Mouse (Mus musculus): Measurements from ENCODE around the gene Steap3. TPM values are rescaled to one million over a fixed set of nuclear protein-coding genes. Genes with fewer than 3 reads are reported as not detected.
A peak's percentile ranks its signal among the peaks of the same experiment; 100 is the strongest.

Steap3 gene
- polyA plus RNA-seq, 1 experiment from 2014 or later: 3.8 TPM

GRCm38 (mm10) chr1:120198942-120199341 lies 73.6 kb downstream of the Steap3 start:
- Histone ChIP-seq H3K4me1 (replicated peaks; ENCODE audit: control insufficient read depth, insufficient read depth, low read length) (no peaks in the 10 kb centered on the region), H3K4me3 (ENCODE audit: low read depth, low read length) (no peak overlapping the region), H3K36me3 (ENCODE audit: control insufficient read depth, insufficient read depth, low read length) (no peaks in the 10 kb centered on the region), H3K4me2 (replicated peaks; ENCODE audit: low read depth, low read length) (no peak overlapping the region), H3K27me3 (ENCODE audit: control insufficient read depth, insufficient read depth, low read length) (no peaks in the 10 kb centered on the region), H3K9me3 (ENCODE audit: control insufficient read depth, low read length) (no peaks in the 10 kb centered on the region), H3K27ac (ENCODE audit: low read depth, low read length) (no peak overlapping the region), H3K9ac (ENCODE audit: low read depth, low read length) (no peak overlapping the region)
- DNase-seq (ENCODE audit: low spot score) (no peak), ATAC-seq (ENCODE audit: low FRiP score) (no peak)
- 86% methylated on average over 4 of the region's 4 CpGs for WGBS

GRCm38 (mm10) chr1:120198151-120198550 lies 74.4 kb downstream of the Steap3 start:
- ATAC-seq (ENCODE audit: low FRiP score): no peak
- WGBS: 47% methylated on average over 3 of the region's 3 CpGs

DNA sequence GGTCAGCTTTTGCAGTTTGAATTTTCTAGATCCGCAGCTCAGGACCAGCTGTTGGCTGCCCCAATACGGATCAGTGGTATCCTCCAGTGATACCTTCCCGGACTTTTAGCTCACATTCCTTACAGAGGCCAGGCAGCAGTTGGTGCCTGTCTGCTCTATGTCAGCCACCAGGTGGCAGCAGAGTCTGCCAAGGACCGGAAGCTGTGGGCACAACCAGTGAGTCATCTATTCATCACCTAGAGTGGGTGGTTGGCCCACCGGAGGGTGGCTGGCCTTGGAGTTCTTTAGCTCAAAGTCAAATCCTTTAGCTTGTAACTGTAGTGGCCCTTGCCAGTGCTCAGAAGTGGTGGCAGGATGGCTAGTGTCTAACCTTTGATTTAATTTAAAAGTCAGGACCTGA lies 75.3 kb downstream of the Steap3 start:
- DNase-seq (ENCODE audit: low spot score): peak; percentile 83
- H3K4me2 ChIP-seq (replicated peaks; ENCODE audit: low read depth, low read length): no peak overlapping the region
- H3K9me3 ChIP-seq (ENCODE audit: control insufficient read depth, low read length): no peaks in the 10 kb centered on the region
- no peaks in the 10 kb centered on the region for H3K36me3 ChIP-seq (ENCODE audit: control insufficient read depth, insufficient read depth, low read length)
- ATAC-seq (ENCODE audit: low FRiP score): peak; percentile 54; the same call in 1 of the 2 replicates
- no peaks in the 10 kb centered on the region for H3K27me3 ChIP-seq (ENCODE audit: control insufficient read depth, insufficient read depth, low read length)
- H3K4me1 ChIP-seq (replicated peaks; ENCODE audit: control insufficient read depth, insufficient read depth, low read length): no peaks in the 10 kb centered on the region
- no peak overlapping the region for H3K4me3 ChIP-seq (ENCODE audit: low read depth, low read length)
- H3K27ac ChIP-seq (ENCODE audit: low read depth, low read length): no peak overlapping the region
- 21% methylated on average over 5 of the region's 5 CpGs for WGBS
- no peak overlapping the region for H3K9ac ChIP-seq (ENCODE audit: low read depth, low read length)

More at GRCm38 (mm10) chr1:120198151-120198550, 74.4 kb downstream of the Steap3 start:
- H3K4me3 ChIP-seq (ENCODE audit: low read depth, low read length): no peak overlapping the region
- no peak for DNase-seq (ENCODE audit: low spot score)
- H3K27ac ChIP-seq (ENCODE audit: low read depth, low read length): no peak overlapping the region
- no peak overlapping the region for H3K9ac ChIP-seq (ENCODE audit: low read depth, low read length)
- no peaks in the 10 kb centered on the region for H3K27me3 ChIP-seq (ENCODE audit: control insufficient read depth, insufficient read depth, low read length)
- no peaks in the 10 kb centered on the region for H3K4me1 ChIP-seq (replicated peaks; ENCODE audit: control insufficient read depth, insufficient read depth, low read length)
- no peaks in the 10 kb centered on the region for H3K9me3 ChIP-seq (ENCODE audit: control insufficient read depth, low read length)
- no peak overlapping the region for H3K4me2 ChIP-seq (replicated peaks; ENCODE audit: low read depth, low read length)
- H3K36me3 ChIP-seq (ENCODE audit: control insufficient read depth, insufficient read depth, low read length): no peaks in the 10 kb centered on the region

GRCm38 (mm10) chr1:120196724-120197123 lies 75.8 kb downstream of the Steap3 start:
- Histone ChIP-seq H3K4me3 (ENCODE audit: low read depth, low read length) (no peak overlapping the region), H3K4me1 (replicated peaks; ENCODE audit: control insufficient read depth, insufficient read depth, low read length) (no peaks in the 10 kb centered on the region), H3K9me3 (ENCODE audit: control insufficient read depth, low read length) (no peaks in the 10 kb centered on the region), H3K4me2 (replicated peaks; ENCODE audit: low read depth, low read length) (no peak overlapping the region), H3K9ac (ENCODE audit: low read depth, low read length) (no peak overlapping the region), H3K36me3 (ENCODE audit: control insufficient read depth, insufficient read depth, low read length) (no peaks in the 10 kb centered on the region), H3K27ac (ENCODE audit: low read depth, low read length) (no peak overlapping the region), H3K27me3 (ENCODE audit: control insufficient read depth, insufficient read depth, low read length) (no peaks in the 10 kb centered on the region)
- ATAC-seq (ENCODE audit: low FRiP score) (no peak), DNase-seq (ENCODE audit: low spot score) (no peak)
- WGBS: 88% methylated on average over 2 of the region's 2 CpGs

GRCm38 (mm10) chr1:120195947-120196346 lies 76.6 kb downstream of the Steap3 start:
- Histone ChIP-seq H3K9ac (ENCODE audit: low read depth, low read length) (no peak overlapping the region), H3K36me3 (ENCODE audit: control insufficient read depth, insufficient read depth, low read length) (no peaks in the 10 kb centered on the region), H3K27ac (ENCODE audit: low read depth, low read length) (no peak overlapping the region), H3K9me3 (ENCODE audit: control insufficient read depth, low read length) (no peaks in the 10 kb centered on the region), H3K4me3 (ENCODE audit: low read depth, low read length) (no peak overlapping the region), H3K4me2 (replicated peaks; ENCODE audit: low read depth, low read length) (no peak overlapping the region), H3K4me1 (replicated peaks; ENCODE audit: control insufficient read depth, insufficient read depth, low read length) (no peaks in the 10 kb centered on the region), H3K27me3 (ENCODE audit: control insufficient read depth, insufficient read depth, low read length) (no peaks in the 10 kb centered on the region)
- no peak for DNase-seq (ENCODE audit: low spot score)
- ATAC-seq (ENCODE audit: low FRiP score): no peak
- WGBS: 43% methylated on average over 5 of the region's 5 CpGs

DNA sequence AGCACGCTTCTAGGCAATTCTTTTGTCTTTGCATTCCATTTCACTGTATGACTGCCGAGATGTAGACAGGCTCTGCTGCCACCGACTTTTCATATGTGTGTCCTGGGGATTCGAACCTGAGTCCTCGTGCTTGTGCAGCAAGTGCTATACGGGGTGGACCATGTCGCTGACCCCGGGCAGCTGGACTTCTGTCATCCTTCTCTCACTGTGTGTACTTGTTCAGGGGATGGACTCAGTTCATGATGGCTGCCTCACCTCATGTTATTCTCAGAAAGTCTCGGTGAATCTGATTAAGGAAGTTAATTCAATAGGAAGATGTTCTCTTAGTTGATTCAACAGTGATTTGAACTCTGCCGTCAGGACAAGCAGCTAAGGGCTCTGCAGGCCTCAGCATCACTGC lies 78.9 kb downstream of the Steap3 start:
- DNase-seq (ENCODE audit: low spot score): no peak
- Histone ChIP-seq H3K4me3 (ENCODE audit: low read depth, low read length) (no peak overlapping the region), H3K9ac (ENCODE audit: low read depth, low read length) (no peak overlapping the region), H3K4me1 (replicated peaks; ENCODE audit: control insufficient read depth, insufficient read depth, low read length) (no peaks in the 10 kb centered on the region), H3K9me3 (ENCODE audit: control insufficient read depth, low read length) (no peaks in the 10 kb centered on the region), H3K27me3 (ENCODE audit: control insufficient read depth, insufficient read depth, low read length) (no peaks in the 10 kb centered on the region), H3K4me2 (replicated peaks; ENCODE audit: low read depth, low read length) (no peak overlapping the region), H3K36me3 (ENCODE audit: control insufficient read depth, insufficient read depth, low read length) (no peaks in the 10 kb centered on the region), H3K27ac (ENCODE audit: low read depth, low read length) (no peak overlapping the region)
- 92% methylated on average over 10 of the region's 10 CpGs for WGBS
- no peak for ATAC-seq (ENCODE audit: low FRiP score)

DNA sequence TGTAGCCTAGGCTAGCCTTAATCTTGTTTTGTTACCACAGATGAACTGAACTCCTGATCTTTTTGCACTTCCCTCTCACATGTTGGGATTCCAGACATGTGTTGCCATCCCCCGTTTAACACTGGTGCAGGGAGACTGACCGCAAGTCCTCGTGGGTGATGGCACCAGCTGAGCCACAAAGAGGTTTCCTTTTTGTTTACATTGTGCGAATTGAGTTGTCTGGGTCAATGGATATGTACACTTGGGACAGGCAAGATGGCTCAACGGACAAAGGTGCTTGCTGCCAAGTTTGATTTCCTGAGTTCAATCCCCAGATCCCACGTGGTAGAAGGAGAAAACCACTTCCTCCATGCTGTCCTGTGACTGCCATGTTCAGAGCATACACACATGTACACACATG lies 80.2 kb downstream of the Steap3 start:
- no peaks in the 10 kb centered on the region for H3K9me3 ChIP-seq (ENCODE audit: control insufficient read depth, low read length)
- H3K36me3 ChIP-seq (ENCODE audit: control insufficient read depth, insufficient read depth, low read length): no peaks in the 10 kb centered on the region
- H3K27me3 ChIP-seq (ENCODE audit: control insufficient read depth, insufficient read depth, low read length): no peaks in the 10 kb centered on the region
- 80% methylated on average over 6 of the region's 6 CpGs for WGBS
- ATAC-seq (ENCODE audit: low FRiP score) (no peak), DNase-seq (ENCODE audit: low spot score) (no peak)
- no peak overlapping the region for H3K4me3 ChIP-seq (ENCODE audit: low read depth, low read length)
- H3K4me1 ChIP-seq (replicated peaks; ENCODE audit: control insufficient read depth, insufficient read depth, low read length): no peaks in the 10 kb centered on the region
- H3K4me2 ChIP-seq (replicated peaks; ENCODE audit: low read depth, low read length): no peak overlapping the region
- no peak overlapping the region for H3K9ac ChIP-seq (ENCODE audit: low read depth, low read length)
- no peak overlapping the region for H3K27ac ChIP-seq (ENCODE audit: low read depth, low read length)

DNA sequence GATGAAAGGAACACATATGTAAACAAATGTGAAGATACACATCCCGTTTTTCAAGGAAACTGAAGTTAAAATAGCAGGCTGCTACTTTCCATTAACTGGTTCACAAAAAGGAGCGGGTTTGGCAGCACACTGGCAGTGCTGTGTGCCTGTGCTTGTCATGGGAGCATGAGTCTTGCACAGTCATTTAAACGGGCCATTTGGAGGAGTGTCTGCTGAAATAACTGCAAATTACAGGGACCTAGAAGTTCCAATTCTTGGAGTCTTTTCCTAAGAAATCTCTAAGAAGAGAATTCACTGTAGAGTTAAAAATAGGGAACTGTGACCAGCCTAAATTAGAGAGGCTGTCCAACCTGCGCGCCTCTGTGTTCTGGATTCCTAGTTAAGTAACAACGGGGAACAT lies 81.6 kb downstream of the Steap3 start:
- Histone ChIP-seq H3K36me3 (ENCODE audit: control insufficient read depth, insufficient read depth, low read length) (no peaks in the 10 kb centered on the region), H3K27me3 (ENCODE audit: control insufficient read depth, insufficient read depth, low read length) (no peaks in the 10 kb centered on the region), H3K4me3 (ENCODE audit: low read depth, low read length) (no peak overlapping the region), H3K4me2 (replicated peaks; ENCODE audit: low read depth, low read length) (no peak overlapping the region), H3K4me1 (replicated peaks; ENCODE audit: control insufficient read depth, insufficient read depth, low read length) (no peaks in the 10 kb centered on the region), H3K27ac (ENCODE audit: low read depth, low read length) (no peak overlapping the region), H3K9ac (ENCODE audit: low read depth, low read length) (no peak overlapping the region), H3K9me3 (ENCODE audit: control insufficient read depth, low read length) (no peaks in the 10 kb centered on the region)
- DNase-seq (ENCODE audit: low spot score) (no peak), ATAC-seq (ENCODE audit: low FRiP score) (no peak)
- WGBS: 89% methylated on average over 6 of the region's 6 CpGs

DNA sequence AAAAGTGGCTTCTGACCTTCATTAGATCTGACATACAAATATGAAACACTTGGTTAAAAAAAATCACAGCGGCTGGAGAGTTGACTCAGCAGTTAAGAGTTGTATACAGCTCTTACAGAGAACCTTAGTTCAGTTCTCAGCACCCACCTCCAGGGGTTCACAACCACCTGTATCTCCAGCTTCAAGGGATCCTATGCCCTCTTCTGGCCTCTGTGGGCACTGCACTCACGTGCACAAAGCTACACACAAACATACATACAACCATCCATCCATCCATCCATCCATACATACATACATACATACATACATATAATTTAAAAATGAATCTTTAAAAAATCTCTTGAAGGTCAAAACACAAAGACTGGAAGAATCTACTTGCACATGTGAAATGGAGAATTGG lies 82.2 kb downstream of the Steap3 start:
- H3K9me3 ChIP-seq (ENCODE audit: control insufficient read depth, low read length): no peaks in the 10 kb centered on the region
- no peak overlapping the region for H3K4me3 ChIP-seq (ENCODE audit: low read depth, low read length)
- H3K9ac ChIP-seq (ENCODE audit: low read depth, low read length): no peak overlapping the region
- H3K4me2 ChIP-seq (replicated peaks; ENCODE audit: low read depth, low read length): no peak overlapping the region
- H3K27me3 ChIP-seq (ENCODE audit: control insufficient read depth, insufficient read depth, low read length): no peaks in the 10 kb centered on the region
- 87% methylated on average over 2 of the region's 2 CpGs for whole genome bisulfite sequencing
- no peaks in the 10 kb centered on the region for H3K4me1 ChIP-seq (replicated peaks; ENCODE audit: control insufficient read depth, insufficient read depth, low read length)
- ATAC-seq (ENCODE audit: low FRiP score) (no peak), DNase-seq (ENCODE audit: low spot score) (no peak)
- no peaks in the 10 kb centered on the region for H3K36me3 ChIP-seq (ENCODE audit: control insufficient read depth, insufficient read depth, low read length)
- H3K27ac ChIP-seq (ENCODE audit: low read depth, low read length): no peak overlapping the region

Measured in hindbrain, embryonic 11.5 days (tissue).